Mouse (Mus musculus): ENCODE measurements around the gene Srsf6. TPM values are rescaled to one million over a fixed set of nuclear protein-coding genes. Genes with fewer than 3 reads are reported as not detected.

Gene Srsf6
- total RNA-seq, 2 experiments from 2014 or later: 112 to 115 TPM

- intact Hi-C loops (cut with DNase I): no loop called here
- no peak for DNase-seq (ENCODE audit: low spot score in 2 of 2)
Measured at GRCm38 (mm10) chr2:162972752-162973151, 41.4 kb downstream of the Srsf6 start.

GRCm38 (mm10) chr2:162973206-162973605 is 41.9 kb downstream of the Srsf6 start:
- intact Hi-C loops (cut with DNase I): no loop called here
- DNase-seq (ENCODE audit: low spot score in 2 of 2): no peak

GRCm38 (mm10) chr2:162973637-162974036 is 42.3 kb downstream of the Srsf6 start:
- DNase-seq (ENCODE audit: low spot score in 2 of 2): peak in 1 of 2 experiments; percentile 12
- intact Hi-C loops (cut with DNase I): no loop called here

GRCm38 (mm10) chr2:162975157-162975775 is 43.9 kb downstream of the Srsf6 start:
- peak; percentile 23 to 44 for DNase-seq (ENCODE audit: low spot score in 2 of 2)
- intact Hi-C loops (cut with DNase I): no loop called here

GRCm38 (mm10) chr2:162976001-162976400 is 44.7 kb downstream of the Srsf6 start:
- DNase-seq (ENCODE audit: low spot score in 2 of 2): no peak
- intact Hi-C loops (cut with DNase I): no loop called here

- intact Hi-C loops (cut with DNase I): no loop called here
- no peak for DNase-seq (ENCODE audit: low spot score in 2 of 2)
Measured at GRCm38 (mm10) chr2:162984381-162984780, 53.1 kb downstream of the Srsf6 start.

GRCm38 (mm10) chr2:162985923-162986322 is 54.6 kb downstream of the Srsf6 start:
- DNase-seq (ENCODE audit: low spot score in 2 of 2): peak in 1 of 2 experiments; percentile 46
- intact Hi-C loops (cut with DNase I): no loop called here

Other genes starting within 250 kb of the Srsf6 start
- 10 to 100 TPM; 24.1 to 24.9 TPM for gene L3mbtl1, start 11.9 kb downstream of the Srsf6 start, total RNA-seq (2021)
- gene Sgk2, start 55.8 kb downstream of the Srsf6 start, total RNA-seq (2021): 1 to 10 TPM in 1 of 2 experiments, under 1 TPM in 1; 0.55 to 1.1 TPM
- gene Ift52, start 85.8 kb downstream of the Srsf6 start, total RNA-seq (2021): 10 to 100 TPM; 29.8 to 30.6 TPM
- 1 to 10 TPM; 2.0 to 2.4 TPM for gene Mybl2, start 123.2 kb downstream of the Srsf6 start, total RNA-seq (2021)
- gene Gtsf1l, start 156.3 kb downstream of the Srsf6 start, total RNA-seq (2021): not detected